Mouse (Mus musculus): ENCODE data around the gene Tbc1d1.

DNA sequence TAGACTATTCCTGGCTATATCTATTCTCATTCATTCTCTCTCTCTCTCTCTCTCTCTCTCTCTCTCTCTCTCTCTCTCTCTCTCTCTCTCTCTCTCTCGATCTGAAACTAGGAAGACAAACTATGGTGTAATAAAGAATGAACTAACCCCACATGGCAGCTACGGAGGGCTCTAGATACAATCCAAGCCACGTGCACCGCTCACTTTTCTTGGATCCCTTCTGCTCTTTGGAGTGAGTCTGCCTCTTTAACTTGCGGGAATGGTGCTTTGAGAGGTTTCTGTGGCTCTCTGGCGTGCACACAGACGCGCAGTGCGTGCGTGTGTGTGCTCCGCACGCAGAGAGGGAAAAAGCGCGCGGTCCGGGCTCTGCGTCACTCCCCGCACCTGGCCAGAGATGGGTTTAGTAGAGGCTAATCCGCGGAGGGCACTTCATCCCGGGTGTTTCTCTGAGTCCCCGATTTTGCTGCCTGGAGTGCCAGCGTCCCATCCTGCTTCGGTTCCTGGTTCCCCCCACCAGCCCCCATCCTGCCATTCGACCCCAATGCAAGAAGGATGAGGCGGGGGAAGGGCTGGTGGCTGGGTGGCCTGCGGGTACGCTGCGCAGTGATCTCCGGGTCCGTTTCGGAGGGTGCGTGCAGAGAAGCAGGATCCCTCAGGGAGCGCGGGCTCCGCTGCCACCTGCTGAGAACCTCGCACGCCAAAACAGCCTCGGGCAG is 3.1 kb downstream of the Tbc1d1 start:
- TF ChIP-seq POLR2A (IDR thresholded peaks at IDR 0.05; ENCODE audit: low read depth, low read length) (no peak), CTCF (IDR thresholded peaks at IDR 0.05; ENCODE audit: extremely low read depth, insufficient read length, insufficient replicate concordance, low read depth, low read length) (no peak)

Data from small intestine, adult 2 months (tissue).